Mouse (Mus musculus) brain, adult 2 months (tissue): ENCODE results near the gene Mrap2.

Experiments
- DNase-seq: peaks from one replicate; pipeline ENCODE4 v3.0.0; 2011; ENCODE audit warnings: low read depth, low spot score

Gene Mrap2

GRCm38 (mm10) chr9:87178534-87178933 lies 34.4 kb downstream of the Mrap2 start:
- DNase-seq: no peak

GRCm38 (mm10) chr9:87182231-87182630 lies 38.1 kb downstream of the Mrap2 start:
- no peak for DNase-seq

- no peak for DNase-seq
Observed at GRCm38 (mm10) chr9:87187336-87187735, 43.2 kb downstream of the Mrap2 start.

- no peak for DNase-seq
Observed at GRCm38 (mm10) chr9:87193721-87194120, 49.6 kb downstream of the Mrap2 start.

- peak; percentile 43 for DNase-seq
Observed at GRCm38 (mm10) chr9:87197277-87197676, 53.2 kb downstream of the Mrap2 start.

GRCm38 (mm10) chr9:87198036-87198435 lies 53.9 kb downstream of the Mrap2 start:
- peak; percentile 84 for DNase-seq

GRCm38 (mm10) chr9:87200426-87200825 lies 56.3 kb downstream of the Mrap2 start:
- no peak for DNase-seq

- peak; percentile 68 for DNase-seq
Observed at GRCm38 (mm10) chr9:87200919-87201318, 56.8 kb downstream of the Mrap2 start.

GRCm38 (mm10) chr9:87202431-87202830 lies 58.3 kb downstream of the Mrap2 start:
- peak; percentile 82 for DNase-seq

- no peak for DNase-seq
Observed at GRCm38 (mm10) chr9:87210830-87211339, 66.8 kb downstream of the Mrap2 start.

GRCm38 (mm10) chr9:87213204-87213603 lies 69.1 kb downstream of the Mrap2 start:
- DNase-seq: no peak
